Mouse (Mus musculus) mouse embryonic stem cell (cell line): Measurements from ENCODE around the gene Rrp12.
"Not testable (repeated sequence)": the region's sequence is repeated elsewhere in the genome, so short reads cannot be mapped to it uniquely, and the experiment has no call there.

Experiments
- in situ Hi-C, 2 experiments: fragments of 300-500 bp; cut with MboI; formaldehyde crosslinking; loops; 1 replicate in 1 of 2; 3 replicates in 1 of 2; pipeline ENCODE4 v1.14.3; 2019 to 2020; ENCODE audit warnings: low sequenced_read_pairs in 2 of 2, low pct_unique_long_range_greater_than_20kb in 1 of 2, mixed read lengths in 1 of 2; ENCODE audit not compliant: unreplicated experiment in 1 of 2

Gene Rrp12

DNA sequence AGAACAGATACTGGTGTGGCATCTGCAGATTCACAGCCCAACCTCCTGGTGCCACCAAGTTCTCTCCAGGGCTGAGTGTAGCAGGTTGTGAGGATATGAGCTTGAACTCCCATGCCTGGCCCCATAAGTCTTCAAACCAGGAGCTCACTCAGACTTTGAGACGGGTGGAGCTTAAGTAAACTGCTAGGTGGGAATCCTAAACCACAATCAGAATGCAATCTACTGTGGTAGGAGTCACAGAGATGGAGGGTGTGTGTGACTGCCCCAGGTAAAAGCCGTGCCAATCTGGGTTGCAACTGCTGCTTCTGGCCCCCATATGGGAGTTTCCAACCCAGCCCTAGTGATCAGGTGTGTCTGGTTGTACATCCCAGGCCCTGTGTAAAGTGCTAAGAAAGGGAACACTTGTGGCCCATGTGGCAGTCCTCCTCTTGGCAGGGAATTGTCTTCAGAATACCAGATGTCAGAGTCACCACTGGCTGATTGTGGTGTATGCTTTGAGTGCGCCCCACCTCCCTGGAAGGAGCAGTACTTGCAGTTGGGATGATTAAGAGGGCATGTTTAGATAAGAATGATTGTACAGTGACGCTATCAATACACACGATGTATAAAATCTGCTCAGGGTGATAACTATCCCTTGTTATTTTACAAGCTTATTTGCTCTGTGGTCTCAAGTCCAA, 38.7 kb downstream of the Rrp12 start:
- in situ Hi-C loops = no loop called here

- in situ Hi-C loops = no loop called here
Observed at GRCm38 (mm10) chr19:41852423-41852822, 43.5 kb downstream of the Rrp12 start.

GRCm38 (mm10) chr19:41850719-41851543, 45.0 kb downstream of the Rrp12 start:
- in situ Hi-C loops = no loop called here

DNA sequence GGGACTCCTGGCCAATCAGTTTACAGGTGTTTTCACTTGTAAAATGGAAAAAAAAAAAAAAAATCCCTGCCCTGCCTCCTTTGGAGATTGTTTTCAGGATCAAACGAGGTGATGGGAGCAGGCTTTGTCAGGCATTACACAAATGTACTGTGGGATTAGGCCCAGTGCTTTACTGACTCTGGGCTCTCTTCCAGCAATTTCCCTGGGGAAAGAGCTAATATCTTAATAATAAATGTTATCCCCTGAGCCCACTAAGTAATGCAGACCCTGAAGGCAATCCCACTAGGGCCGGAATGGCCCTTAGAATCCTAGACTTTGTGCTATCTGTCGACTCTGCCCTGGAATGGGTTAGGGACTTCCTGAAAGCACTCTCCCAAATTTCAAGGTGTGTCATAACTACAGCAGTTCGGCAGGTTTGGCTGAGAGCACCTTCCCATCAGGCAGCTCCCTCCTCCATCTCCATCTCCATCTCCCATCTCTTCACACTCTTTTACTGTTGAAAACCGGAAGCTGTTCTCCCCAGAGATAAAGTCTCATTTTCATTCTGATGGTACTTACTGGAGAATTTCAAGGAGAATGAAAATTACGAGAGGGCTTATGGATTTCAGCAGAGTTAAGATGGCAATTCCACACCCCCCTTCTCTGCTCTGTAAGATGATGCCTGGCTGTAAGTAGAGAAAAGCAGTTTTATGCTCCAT, 45.8 kb downstream of the Rrp12 start:
- in situ Hi-C loops = no loop called here

DNA sequence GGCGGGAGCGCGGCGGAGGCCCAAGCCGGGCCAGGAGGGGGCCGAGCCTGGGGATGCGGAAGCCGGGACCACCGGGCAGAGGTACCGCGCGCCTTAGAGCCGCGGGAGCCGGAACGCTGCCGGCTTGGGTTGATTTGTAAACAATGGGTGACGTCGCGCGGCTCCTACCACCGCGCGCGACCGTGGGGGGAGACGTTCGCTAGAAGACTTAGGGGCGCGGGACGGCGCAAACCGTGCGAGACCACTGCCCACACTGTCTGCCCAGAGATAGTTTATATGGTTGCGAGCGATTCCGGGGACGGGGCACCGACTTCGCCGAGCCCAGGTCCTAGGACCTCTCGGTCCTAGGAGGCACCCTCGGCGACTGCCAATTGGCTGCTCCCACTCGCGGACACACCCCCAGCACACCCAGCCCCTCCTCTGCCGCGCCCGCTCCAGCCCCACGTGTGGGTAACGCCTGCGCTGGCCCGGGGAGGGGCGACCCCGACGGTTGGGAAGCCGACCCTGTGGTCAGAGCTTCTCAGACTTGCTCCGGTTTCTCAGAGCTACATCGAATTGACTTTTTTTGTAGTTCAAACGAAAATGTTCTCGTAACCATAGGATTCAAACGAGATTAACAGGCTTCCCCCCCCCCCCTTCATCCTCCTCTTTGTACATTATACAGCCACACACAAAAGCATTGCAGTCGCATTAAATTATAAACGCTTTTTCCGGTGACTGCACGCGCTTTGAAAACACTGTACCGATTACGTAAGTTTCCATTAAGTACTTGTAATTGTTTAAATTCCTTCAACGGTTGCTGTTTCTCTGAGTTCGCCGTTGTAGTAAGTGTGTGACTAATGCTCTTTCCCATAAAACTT, 47.8 kb downstream of the Rrp12 start, which contains the start of gene Frat2:
Frat2 (minus strand) TSS at position 141 of the 860 bp plus-strand sequence.
- in situ Hi-C loops = no loop called here

DNA sequence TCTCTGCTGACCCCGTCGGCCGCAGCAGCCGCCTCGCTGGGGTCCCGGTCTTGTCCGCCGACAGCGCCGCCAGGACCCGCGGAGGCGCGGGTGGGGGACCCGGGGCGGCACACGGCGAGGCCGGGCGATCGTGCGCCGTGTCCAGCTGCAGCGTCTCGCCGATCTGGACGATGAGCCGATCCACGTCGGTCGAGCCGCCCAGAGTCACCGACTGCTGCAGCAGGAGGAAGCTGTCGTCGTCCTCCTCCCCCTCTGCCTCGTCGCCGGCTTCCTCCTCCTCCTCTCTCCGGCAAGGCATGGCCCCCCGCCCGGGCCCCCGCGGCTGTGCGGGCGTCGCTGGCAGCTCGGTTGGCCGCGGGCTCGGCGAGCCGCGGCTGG, 48.4 kb downstream of the Rrp12 start:
- in situ Hi-C loops = not testable (repeated sequence)

GRCm38 (mm10) chr19:41847091-41847581, 48.8 kb downstream of the Rrp12 start:
- in situ Hi-C loops = no loop called here

GRCm38 (mm10) chr19:41846366-41847090, 49.4 kb downstream of the Rrp12 start:
- in situ Hi-C loops = no loop called here

DNA sequence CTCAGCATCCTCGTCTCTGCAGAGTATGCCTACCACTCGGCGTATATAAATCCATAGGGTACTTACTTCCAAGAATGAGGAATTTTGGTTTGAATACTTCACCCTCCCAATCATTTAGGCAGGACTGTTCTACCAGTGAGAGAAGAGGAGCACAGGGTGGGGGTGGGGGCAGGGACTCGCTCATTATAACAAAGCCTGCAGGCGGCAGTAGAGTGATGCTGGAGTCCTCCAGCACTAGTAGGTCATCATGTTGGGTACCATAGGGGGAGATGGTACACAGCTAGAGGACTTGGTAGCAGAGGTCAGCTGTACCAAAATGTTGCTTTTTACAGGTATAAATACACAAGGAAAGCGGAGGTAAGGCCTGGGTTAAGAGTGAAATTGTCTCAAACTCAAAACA, 51.6 kb downstream of the Rrp12 start:
- in situ Hi-C loops = no loop called here

DNA sequence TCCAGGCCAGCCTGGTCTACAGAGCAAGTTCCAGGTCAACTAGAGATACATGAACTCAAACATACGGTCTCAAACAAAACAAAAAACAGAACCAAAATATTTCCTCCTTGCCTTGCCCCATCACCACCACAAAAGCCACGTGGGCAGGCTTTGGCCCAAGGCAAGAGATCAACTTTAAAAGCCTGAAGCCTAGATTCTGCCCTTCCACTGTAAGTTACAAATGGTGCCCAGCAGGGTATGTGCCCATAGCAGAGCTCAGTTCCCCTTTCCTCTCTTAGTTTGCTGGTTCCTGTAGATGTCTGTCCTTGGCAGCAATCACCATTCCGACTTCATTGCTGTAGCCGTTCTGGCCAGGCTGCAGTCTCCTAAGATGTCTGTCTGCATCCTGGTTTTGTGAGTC, 53.3 kb downstream of the Rrp12 start:
- in situ Hi-C loops = no loop called here

GRCm38 (mm10) chr19:41842196-41842595, 53.8 kb downstream of the Rrp12 start:
- in situ Hi-C loops = no loop called here

DNA sequence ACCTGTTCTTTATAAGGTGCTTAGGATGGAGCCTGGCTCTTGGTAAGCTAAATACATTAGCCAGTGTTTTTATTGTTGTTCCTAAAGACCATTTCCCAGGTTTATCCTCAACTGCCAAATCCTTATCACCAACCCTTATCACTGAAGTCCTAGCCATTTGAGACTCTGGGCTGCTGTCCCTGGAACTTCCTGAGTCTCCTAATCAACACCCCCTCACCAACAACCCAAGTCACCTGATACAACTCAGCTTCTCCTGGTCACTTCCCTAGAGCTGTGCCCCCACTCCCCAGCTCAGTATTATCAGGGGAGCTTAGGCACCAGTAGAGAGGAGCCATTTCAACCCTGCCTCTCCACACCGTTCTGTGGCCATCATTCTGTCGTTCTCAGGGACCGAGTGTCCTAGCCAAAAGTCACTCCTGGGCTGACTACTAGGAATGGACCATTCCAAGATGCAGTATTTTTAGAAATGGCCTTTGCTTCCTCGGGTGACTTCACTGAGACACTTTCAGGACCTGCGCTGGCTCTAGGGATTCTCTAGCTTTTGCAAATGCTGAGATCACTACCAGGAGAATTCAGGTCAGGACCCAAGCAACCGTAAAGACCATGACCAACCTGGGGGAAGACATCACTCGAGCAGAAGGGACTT, 54.7 kb downstream of the Rrp12 start:
- in situ Hi-C loops = no loop called here

DNA sequence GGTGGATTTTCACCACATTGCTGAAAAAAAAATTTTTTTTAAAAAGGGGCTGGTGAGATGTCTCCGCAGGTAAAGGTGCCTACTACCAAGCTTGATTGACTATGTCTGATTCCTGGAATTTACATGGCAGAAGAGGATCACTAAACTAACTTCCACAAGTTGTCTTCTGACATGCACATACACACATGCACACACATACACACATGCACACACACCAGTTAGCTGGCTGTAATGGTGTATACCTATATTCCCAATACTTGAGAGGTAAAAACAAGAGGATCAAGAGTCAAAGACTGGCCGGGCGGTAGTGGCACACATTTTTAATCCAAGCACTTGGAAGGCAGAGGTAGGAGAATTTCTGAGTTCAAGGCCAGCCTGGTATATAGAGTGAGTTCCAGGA, 56.3 kb downstream of the Rrp12 start:
- in situ Hi-C loops = no loop called here

DNA sequence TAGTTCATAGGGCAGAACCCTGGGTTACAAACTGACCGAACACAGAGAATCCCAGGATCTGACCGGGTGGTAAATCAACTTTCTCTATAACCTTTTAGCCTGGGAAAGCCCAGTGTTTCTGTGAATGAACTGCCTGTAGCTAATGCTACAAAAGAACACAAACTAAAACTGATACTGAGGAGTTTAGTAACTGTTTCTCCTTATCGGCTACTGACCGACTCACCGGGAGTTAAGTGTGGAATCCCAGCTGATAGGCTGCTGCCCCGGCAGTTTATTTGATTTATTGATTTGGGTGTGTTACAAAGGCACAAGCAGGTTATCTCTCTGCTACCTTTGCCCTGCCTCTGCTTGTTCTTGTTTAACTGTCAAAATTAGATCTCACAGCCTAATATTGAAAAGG, 57.2 kb downstream of the Rrp12 start:
- in situ Hi-C loops = no loop called here

DNA sequence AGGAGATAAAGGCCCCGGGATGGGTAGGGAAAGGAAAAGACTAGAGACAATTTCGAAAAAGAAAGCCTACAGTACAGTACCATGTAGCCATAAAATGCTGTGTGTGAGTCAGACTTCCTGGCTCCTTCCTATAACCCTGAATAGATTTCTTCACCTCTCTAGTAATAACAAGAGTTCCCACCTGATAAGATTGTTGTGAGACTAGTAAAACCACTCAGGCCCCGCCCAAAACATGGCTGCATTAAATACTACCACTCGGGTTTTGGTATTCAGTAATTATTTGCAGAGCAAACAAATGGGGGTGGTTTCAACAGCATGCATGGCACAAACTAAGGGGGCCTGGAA, 58.1 kb downstream of the Rrp12 start:
- in situ Hi-C loops = no loop called here

- in situ Hi-C loops = no loop called here
Observed at GRCm38 (mm10) chr19:41837194-41837916, 58.6 kb downstream of the Rrp12 start.

GRCm38 (mm10) chr19:41836719-41837118, 59.3 kb downstream of the Rrp12 start:
- in situ Hi-C loops = no loop called here
